Mouse (Mus musculus): ENCODE measurements around the gene Plod3.

- TF ChIP-seq E2F4 (IDR thresholded peaks at IDR 0.05; ENCODE audit: borderline replicate concordance, low read depth, low read length) (no peak), CTCF (IDR thresholded peaks at IDR 0.05 in 2 of 3, conservative IDR thresholded peaks at IDR 0.05 in 1 of 3; ENCODE audit: control insufficient read depth in 1 of 3, insufficient read depth in 1 of 3, low read depth in 2 of 3, low read length in 3 of 3, poor library complexity in 1 of 3, severe bottlenecking in 1 of 3) (no peak), TCF12 (IDR thresholded peaks at IDR 0.05; ENCODE audit: low read depth, low read length) (no peak), MEF2A (IDR thresholded peaks at IDR 0.05; ENCODE audit: extremely low read depth, insufficient replicate concordance, low read depth, low read length, poor library complexity, severe bottlenecking) (no peak), ZNF384 (IDR thresholded peaks at IDR 0.05; ENCODE audit: low read depth, low read length) (no peak)
Measured at GRCm38 (mm10) chr5:136989801-136990200, 3.0 kb downstream of the Plod3 start.
